Mouse (Mus musculus) kidney, adult 2 months (tissue): Measurements from ENCODE around the gene Pex13. TPM values are rescaled to one million over a fixed set of nuclear protein-coding genes. Genes with fewer than 3 reads are reported as not detected.

Experiments
- DNase-seq: peaks from one replicate; pipeline ENCODE4 v3.0.0; 2021
- H3K27ac ChIP-seq: fragments of 200-500 bp; 2 replicates; pipeline ENCODE4 v1.5.1; 2012; ENCODE audit warnings: low read depth, low read length, control low read depth, inconsistent platforms; ENCODE audit not compliant: insufficient read depth
- H3K27me3 ChIP-seq: fragments of 200-500 bp; replicated peaks from 2 replicates; pipeline ENCODE4 v1.6.1; 2012; ENCODE audit warnings: mild to moderate bottlenecking, moderate library complexity, low read length, inconsistent platforms; ENCODE audit not compliant: control insufficient read depth, insufficient read depth
- H3K36me3 ChIP-seq: fragments of 200-500 bp; 2 replicates; pipeline ENCODE4 v1.6.1; 2012; ENCODE audit warnings: mild to moderate bottlenecking, moderate library complexity, low read length, inconsistent platforms; ENCODE audit not compliant: control insufficient read depth, insufficient read depth
- H3K4me1 ChIP-seq: fragments of 200-500 bp; 2 replicates; pipeline ENCODE4 v1.6.1; 2011; ENCODE audit warnings: low read length; ENCODE audit not compliant: control insufficient read depth, insufficient read depth
- H3K4me3 ChIP-seq: fragments of 200-500 bp; 2 replicates; pipeline ENCODE4 v1.5.1; 2011; ENCODE audit warnings: mild to moderate bottlenecking, low read depth, low read length, control low read depth; ENCODE audit not compliant: insufficient read depth
- CTCF ChIP-seq: fragments of 200-500 bp; conservative IDR thresholded peaks from 2 replicates; pipeline ENCODE4 v1.5.1; 2011; ENCODE audit warnings: low read depth, mild to moderate bottlenecking, control low read depth, low read length, moderate library complexity, mixed read lengths; ENCODE audit not compliant: insufficient read depth, insufficient read length
- POLR2A ChIP-seq: fragments of 200-500 bp; IDR thresholded peaks from one replicate; pipeline ENCODE4 v1.6.1; 2011; ENCODE audit warnings: low read depth, low read length, control low read depth
- WGBS: fragments of 180-500 bp; shearing (Covaris S2); methylation state at CpG from one replicate; pipeline ENCODE4 v1.1.7; 2018; 5-methylcytosine and 5-hydroxymethylcytosine counted together
- polyA plus RNA-seq: library from polyadenylated mRNA; depleted of rRNA; stranded (reverse); fragments of >200 nt; gene quantifications from 2 replicates; pipeline ENCODE4 v1.2.3, GENCODE M21; 2012

Gene Pex13
- polyA plus RNA-seq, 1 experiment = 11.5 TPM

GRCm38 (mm10) chr11:23693286-23693685 lies 27.5 kb upstream of the Pex13 start:
- H3K36me3 ChIP-seq = no peaks in the 10 kb centered on the region
- H3K4me1 ChIP-seq = no peaks in the 10 kb centered on the region
- no peak overlapping the region for H3K4me3 ChIP-seq
- DNase-seq = no peak
- TF ChIP-seq CTCF = no peak
- WGBS = 95% methylated on average over 2 of the region's 2 CpGs
- H3K27ac ChIP-seq = no peak overlapping the region
- no peaks in the 10 kb centered on the region for H3K27me3 ChIP-seq

- WGBS = 85% methylated on average over 1 of the region's 1 CpGs
Observed at GRCm38 (mm10) chr11:23688060-23688459, 22.3 kb upstream of the Pex13 start.

GRCm38 (mm10) chr11:23686671-23687070 lies 20.9 kb upstream of the Pex13 start:
- Histone ChIP-seq H3K4me1 (no peaks in the 10 kb centered on the region), H3K27ac (no peak overlapping the region), H3K36me3 (no peaks in the 10 kb centered on the region; the same call in 1 of the 2 replicates), H3K27me3 (no peaks in the 10 kb centered on the region), H3K4me3 (no peak overlapping the region)
- no peak for DNase-seq
- TF ChIP-seq CTCF (no peak), POLR2A (no peak)
- 86% methylated on average over 5 of the region's 5 CpGs for WGBS

More at GRCm38 (mm10) chr11:23688060-23688459, 22.3 kb upstream of the Pex13 start:
- Histone ChIP-seq H3K27ac (no peak overlapping the region), H3K27me3 (no peaks in the 10 kb centered on the region), H3K4me3 (no peak overlapping the region), H3K36me3 (no peaks in the 10 kb centered on the region; the same call in 1 of the 2 replicates), H3K4me1 (no peaks in the 10 kb centered on the region)
- TF ChIP-seq CTCF (no peak), POLR2A (no peak)
- DNase-seq = no peak

- 83% methylated on average over 5 of the region's 5 CpGs for WGBS
- Histone ChIP-seq H3K27ac (no peak overlapping the region), H3K4me1 (no peaks in the 10 kb centered on the region), H3K27me3 (no peaks in the 10 kb centered on the region), H3K36me3 (peaks cover 1% of the 10 kb centered on the region; the same call in 1 of the 2 replicates), H3K4me3 (no peak overlapping the region)
- DNase-seq = no peak
- TF ChIP-seq POLR2A (no peak), CTCF (no peak)
Observed at GRCm38 (mm10) chr11:23682561-23682960, 16.8 kb upstream of the Pex13 start.

- H3K4me1 ChIP-seq = no peaks in the 10 kb centered on the region
- H3K4me3 ChIP-seq = no peak overlapping the region
- 90% methylated on average over 6 of the region's 6 CpGs for WGBS
- TF ChIP-seq POLR2A (no peak), CTCF (no peak)
- no peaks in the 10 kb centered on the region for H3K27me3 ChIP-seq
- no peak overlapping the region for H3K27ac ChIP-seq
- H3K36me3 ChIP-seq = peaks cover 1% of the 10 kb centered on the region; the same call in 1 of the 2 replicates
- no peak for DNase-seq
Observed at GRCm38 (mm10) chr11:23680435-23680950, 14.7 kb upstream of the Pex13 start.

- peak; percentile 66 for DNase-seq
- Histone ChIP-seq H3K27ac (no peak overlapping the region), H3K4me1 (no peaks in the 10 kb centered on the region), H3K36me3 (peaks cover 1% of the 10 kb centered on the region; the same call in 1 of the 2 replicates), H3K4me3 (no peak overlapping the region), H3K27me3 (no peaks in the 10 kb centered on the region)
- WGBS = 41% methylated on average over 3 of the region's 3 CpGs
- TF ChIP-seq POLR2A (no peak), CTCF (peak; percentile 22; the same call in 1 of the 2 replicates)
Observed at GRCm38 (mm10) chr11:23679044-23679642, 13.4 kb upstream of the Pex13 start.

GRCm38 (mm10) chr11:23676100-23676499 lies 10.3 kb upstream of the Pex13 start:
- WGBS = 76% methylated on average over 5 of the region's 5 CpGs
- no peak for TF ChIP-seq POLR2A
- TF ChIP-seq CTCF = no peak
- no peaks in the 10 kb centered on the region for H3K27me3 ChIP-seq
- H3K27ac ChIP-seq = no peak overlapping the region
- peaks cover 2% of the 10 kb centered on the region; the same call in 1 of the 2 replicates for H3K36me3 ChIP-seq
- H3K4me1 ChIP-seq = no peaks in the 10 kb centered on the region
- no peak for DNase-seq
- no peak overlapping the region for H3K4me3 ChIP-seq
